Mouse (Mus musculus) heart, adult 8-10 months (tissue): ENCODE results near the gene Ddah1. TPM values are rescaled to one million over a fixed set of nuclear protein-coding genes. Genes with fewer than 3 reads are reported as not detected.

Experiments
- DNase-seq: peaks from one replicate; pipeline ENCODE4 v3.0.0; 2022; ENCODE audit warnings: low spot score
- total RNA-seq, 4 experiments: library from RNA; stranded (reverse); gene quantifications; 2 replicates each; pipeline ENCODE4 v1.2.4; 2022

Gene Ddah1
- total RNA-seq, 4 experiments from 2014 or later: 6.3 to 9.3 (median 7.5) TPM

GRCm38 (mm10) chr3:145764416-145764815 is 5.9 kb downstream of the Ddah1 start:
- DNase-seq: no peak

DNA sequence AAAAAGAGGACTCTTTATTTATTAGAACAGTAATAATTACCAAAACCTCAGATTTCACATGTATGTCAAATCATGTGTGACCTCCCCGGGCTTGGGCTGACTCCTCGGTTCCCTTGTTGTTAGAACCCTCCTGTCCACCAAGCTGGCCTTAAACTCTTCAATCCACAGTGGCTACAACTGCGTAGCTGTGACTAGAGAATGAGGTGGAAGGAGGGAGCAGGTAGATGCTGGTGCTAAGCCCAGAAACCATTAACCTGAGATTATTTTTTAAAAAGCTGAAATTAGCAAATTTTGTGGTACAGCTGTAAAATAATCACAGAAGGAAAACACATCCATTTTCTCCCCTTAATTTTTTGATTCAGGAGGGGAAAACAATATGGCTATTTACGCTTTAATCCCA is 10.0 kb downstream of the Ddah1 start:
- no peak for DNase-seq

- DNase-seq: no peak
Observed at GRCm38 (mm10) chr3:145773384-145773783, 14.9 kb downstream of the Ddah1 start.

DNA sequence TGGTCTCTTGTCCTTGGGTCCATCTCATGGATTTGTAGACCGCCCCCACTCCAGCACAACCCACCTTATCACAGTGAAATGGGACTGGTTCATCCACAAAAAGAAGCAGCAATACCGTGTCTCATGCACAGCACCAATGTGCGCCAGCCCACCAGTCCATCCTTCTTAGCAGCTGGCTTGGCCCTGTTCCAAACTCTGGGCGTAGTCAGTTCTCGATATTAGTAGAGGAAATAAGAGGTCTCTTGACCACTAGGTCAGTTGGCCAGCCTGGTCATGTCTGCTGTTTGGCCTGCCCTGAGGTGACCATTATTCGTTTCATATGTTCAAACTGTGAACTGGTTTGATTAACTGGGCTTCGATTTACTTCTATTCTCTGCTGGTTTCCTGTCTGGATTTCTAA is 15.9 kb downstream of the Ddah1 start:
- no peak for DNase-seq

DNA sequence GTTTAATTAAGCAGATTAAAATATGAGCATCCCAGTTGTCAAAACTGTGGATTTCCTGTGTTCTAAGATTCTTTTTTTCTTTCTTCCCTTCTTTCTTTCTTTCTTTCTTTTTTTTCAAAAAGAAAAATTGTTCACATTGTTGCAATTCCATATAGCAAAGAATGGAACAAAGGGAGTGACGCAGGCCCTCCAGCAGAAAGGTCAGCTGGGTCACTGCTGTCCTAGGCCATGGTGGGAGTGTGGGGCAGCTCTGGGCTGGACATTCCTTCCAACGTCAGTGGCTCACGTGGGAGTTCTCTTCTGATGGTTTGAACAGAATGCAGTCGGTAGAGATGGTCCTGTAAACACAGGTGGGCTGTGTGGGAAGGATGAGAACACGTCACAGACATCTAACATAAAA is 16.8 kb downstream of the Ddah1 start:
- DNase-seq: no peak

DNA sequence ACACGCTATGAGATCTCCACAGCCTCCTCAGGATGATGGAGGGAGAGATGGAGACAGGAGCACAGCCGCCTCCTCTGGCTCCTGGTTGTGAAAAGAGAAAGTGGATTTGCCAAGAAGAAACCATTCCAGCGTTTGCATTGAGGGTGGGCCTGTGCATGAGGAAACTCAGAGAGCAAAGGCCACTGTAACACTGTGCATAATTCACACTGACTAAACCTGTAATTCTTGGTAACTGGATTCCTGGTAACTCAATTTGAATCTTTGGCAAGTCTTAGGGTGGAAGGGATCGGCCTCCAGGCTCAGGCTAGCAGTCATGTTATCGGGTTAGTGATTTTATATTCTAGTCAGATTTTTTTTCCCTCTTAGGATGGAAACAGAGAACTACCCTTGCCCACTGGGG is 17.4 kb downstream of the Ddah1 start:
- DNase-seq: no peak

GRCm38 (mm10) chr3:145777006-145777405 is 18.5 kb downstream of the Ddah1 start:
- no peak for DNase-seq

- no peak for DNase-seq
Observed at GRCm38 (mm10) chr3:145778406-145778922, 20.0 kb downstream of the Ddah1 start.

DNA sequence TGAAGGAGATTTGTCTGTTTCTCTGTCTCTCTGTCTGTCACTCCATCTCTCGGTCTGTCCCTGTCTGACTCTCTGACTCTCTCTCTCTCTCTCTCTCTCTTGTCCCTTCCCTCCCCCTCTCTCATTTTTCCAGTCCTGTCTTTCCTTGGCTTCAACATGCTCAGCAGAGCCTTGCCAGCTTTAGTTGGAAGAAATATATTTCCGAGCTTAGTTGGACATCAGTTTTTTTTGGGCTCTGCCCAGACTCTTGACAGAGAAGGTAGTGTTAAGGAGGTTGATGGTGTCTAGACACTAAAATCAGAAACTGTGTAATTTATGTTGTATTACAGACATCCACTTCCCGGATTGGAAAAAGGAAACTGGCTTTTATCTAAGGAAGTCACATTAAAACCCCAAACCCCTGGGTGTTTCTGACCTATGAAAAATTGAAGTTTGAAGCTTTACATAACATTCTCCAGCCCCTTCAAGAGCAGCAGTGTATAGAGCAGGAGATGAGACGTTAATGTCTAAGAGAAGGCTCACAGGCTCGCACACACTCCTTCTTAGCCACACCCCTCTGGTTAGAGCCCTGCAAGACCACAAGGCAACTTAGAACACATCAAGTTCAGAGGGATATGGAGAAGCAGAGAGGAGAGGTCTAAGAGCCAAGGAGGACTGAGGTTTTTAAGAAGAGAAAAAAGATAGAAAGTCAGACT is 21.0 kb downstream of the Ddah1 start:
- no peak for DNase-seq

GRCm38 (mm10) chr3:145780784-145781442 is 22.4 kb downstream of the Ddah1 start:
- DNase-seq: no peak

DNA sequence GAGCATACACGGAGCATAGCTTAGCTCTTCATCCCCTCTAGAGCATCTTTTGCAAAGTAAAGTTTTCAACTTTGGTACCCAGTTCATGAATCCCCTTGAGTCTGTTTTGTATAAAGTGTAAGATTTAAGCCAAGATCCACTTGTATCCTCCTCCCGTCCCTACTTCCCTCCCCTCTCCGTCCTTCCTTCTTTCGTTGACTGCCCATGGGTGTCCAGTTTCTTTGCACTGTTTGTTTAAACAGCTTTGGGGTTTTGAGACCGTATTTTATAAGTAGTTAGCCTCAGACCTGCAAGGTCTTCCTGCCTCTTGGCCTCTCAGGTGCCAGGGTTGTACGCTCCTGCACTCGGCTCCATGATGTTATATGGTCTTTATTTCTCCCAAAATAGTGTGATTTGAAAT is 26.8 kb downstream of the Ddah1 start:
- no peak for DNase-seq

DNA sequence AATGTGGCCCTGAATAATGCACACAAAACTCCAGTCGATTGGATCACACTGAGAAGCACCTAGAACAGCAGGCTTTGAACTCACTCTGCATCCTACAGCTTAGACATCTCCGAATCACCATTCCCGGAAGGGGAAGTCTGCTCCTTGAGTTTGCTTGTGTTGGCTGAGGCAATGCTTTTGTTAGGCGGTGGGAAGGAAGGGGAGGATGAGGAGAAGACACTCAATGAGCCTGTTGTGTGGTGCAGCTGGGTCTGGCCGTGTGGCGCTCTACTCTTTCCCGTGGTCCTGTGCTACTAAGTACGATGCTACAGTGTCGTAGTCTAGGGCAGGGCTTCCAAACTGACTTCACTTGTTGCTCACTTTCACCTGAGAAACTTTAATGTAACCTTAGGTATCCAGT is 28.8 kb downstream of the Ddah1 start:
- DNase-seq: peak; percentile 16

DNA sequence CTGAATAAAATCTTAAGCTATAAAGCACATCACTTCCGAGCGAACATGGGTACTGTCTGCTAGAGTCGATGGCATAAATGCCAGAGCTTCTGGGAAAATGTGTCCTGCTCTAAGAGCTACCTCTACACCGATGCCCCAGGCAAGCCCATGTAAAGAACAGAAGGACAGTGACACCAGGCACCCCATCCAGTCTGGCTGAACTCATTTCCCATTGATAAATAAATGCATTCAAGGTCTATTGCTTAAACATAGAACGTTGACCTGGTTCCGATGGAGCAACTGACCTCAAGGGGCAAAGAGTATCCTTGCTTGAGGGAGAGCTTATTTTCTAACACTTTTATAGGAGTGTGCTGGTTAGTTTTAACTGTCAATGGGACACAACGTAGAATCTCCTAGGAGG is 30.6 kb downstream of the Ddah1 start:
- no peak for DNase-seq

GRCm38 (mm10) chr3:145790233-145790632 is 31.8 kb downstream of the Ddah1 start:
- no peak for DNase-seq

DNA sequence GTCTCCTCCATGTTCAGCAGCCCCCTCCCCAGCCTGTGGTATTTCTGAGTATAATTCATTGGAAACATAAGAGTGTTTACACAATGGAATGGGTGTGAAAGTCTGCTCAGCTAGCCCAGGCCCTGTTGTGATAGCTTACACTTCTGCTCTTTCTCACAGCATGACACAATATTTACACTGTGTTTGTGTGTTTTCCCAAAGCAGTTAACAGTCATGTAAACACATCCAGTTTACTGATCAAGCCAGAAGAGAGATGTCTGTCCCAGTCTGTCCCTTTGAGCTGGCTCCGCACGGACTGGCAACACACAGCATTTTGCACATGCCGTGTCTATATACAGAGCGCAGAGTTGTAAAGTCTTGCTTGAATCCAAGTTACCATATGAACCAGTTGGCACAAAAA is 32.2 kb downstream of the Ddah1 start:
- DNase-seq: no peak

- DNase-seq: no peak
Observed at GRCm38 (mm10) chr3:145794355-145794754, 35.9 kb downstream of the Ddah1 start.

- no peak for DNase-seq
Observed at GRCm38 (mm10) chr3:145795896-145796295, 37.4 kb downstream of the Ddah1 start.

DNA sequence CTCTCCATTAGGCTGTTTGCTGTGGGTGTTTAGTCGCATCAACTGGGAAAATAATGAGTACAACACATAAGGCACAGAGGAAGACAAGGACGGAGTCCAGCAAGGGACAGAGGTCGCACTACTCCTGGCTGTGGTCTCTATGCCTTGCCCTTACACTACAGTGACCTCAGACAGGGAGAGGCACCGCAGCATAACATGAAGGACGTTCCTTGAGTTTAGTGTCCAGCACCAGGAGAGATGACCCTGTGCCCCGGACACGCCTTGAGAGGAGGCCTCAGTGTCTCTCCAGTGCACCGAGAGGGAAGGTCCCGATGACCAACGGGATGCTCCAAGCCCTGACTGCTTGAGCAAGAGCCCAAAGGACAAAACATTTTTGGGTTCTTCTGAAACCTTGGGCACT is 39.6 kb downstream of the Ddah1 start:
- DNase-seq: no peak

- peak; percentile 58 for DNase-seq
Observed at GRCm38 (mm10) chr3:145798751-145799188, 40.3 kb downstream of the Ddah1 start.

DNA sequence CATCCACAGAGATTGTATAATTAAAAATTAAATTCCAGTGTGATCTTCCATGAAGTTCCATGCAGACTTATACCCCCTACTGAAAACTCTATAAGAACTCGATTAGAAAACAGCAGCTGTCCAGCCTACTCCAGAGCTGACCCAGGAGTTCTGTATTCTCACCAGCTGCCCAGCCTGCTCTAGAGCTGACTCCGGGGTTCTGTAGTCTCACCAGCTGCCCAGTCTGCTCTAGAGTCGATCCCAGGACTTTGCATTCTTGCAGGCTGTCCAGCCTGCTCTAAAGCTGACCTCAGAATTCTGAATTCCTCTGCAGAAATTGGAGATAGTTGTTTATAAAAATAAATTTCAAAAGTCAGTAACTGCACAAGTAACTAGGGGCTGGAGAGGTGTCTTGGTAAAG is 40.9 kb downstream of the Ddah1 start:
- no peak for DNase-seq

GRCm38 (mm10) chr3:145802106-145802505 is 43.6 kb downstream of the Ddah1 start:
- peak; percentile 57 for DNase-seq

DNA sequence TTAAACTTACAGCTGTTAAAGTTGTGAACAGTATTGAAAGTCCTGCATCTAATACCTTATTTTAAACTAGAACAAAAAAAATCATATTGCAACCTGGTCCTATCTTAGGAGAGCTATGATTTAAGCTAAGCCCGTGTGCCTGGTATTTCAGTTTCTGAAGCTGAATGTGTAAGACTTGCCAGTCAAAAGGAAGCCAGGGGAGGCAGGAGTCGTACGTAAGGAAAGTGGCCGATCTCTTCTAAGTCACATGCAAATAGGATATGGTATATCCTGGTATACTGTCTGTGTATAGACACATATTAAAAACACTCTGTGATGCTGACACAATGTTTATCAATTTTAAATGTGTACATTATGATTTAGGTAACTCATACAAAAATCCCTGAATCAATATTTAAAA is 47.4 kb downstream of the Ddah1 start:
- DNase-seq: no peak

GRCm38 (mm10) chr3:145806502-145806901 is 48.0 kb downstream of the Ddah1 start:
- DNase-seq: no peak
